Mouse (Mus musculus): ENCODE results near the gene Edf1. TPM values are rescaled to one million over a fixed set of nuclear protein-coding genes. Genes with fewer than 3 reads are reported as not detected.
A peak's percentile ranks its signal among the peaks of the same experiment; 100 is the strongest.

The Edf1 gene
- polyA plus RNA-seq, 1 experiment, result 190 TPM

DNA sequence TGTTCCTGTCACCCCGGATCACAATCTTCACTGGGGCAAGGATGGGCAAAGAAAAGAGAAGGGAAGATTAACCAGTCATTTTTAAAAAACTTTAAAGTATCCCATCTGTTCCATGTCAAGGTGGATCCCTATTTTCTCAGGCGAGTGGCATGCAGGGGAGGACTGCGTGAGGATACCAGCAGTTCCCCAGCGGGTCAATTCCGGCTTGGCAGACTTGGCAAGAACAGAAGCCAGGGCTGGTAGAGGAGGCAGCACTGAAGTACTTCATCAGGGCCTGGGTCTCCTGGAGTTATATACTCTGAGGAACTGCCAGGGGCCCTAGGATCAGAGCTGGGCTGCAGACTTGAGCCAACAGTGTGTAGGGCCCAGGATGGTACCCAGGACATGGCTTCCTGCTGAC lies 44.9 kb downstream of the Edf1 start:
- Histone ChIP-seq H3K4me1 (ENCODE audit: control insufficient read depth) (peaks cover 26% of the 10 kb centered on the region), H3K4me3 (replicated peaks) (no peak overlapping the region), H3K27me3 (ENCODE audit: control insufficient read depth) (no peaks in the 10 kb centered on the region), H3K36me3 (ENCODE audit: control insufficient read depth) (peaks cover 65% of the 10 kb centered on the region), H3K9me3 (ENCODE audit: control insufficient read depth, low read length) (no peaks in the 10 kb centered on the region)
- no peak for TF ChIP-seq TAL1 (IDR thresholded peaks at IDR 0.05; ENCODE audit: low read length)
- no peak for TF ChIP-seq GATA1 (IDR thresholded peaks at IDR 0.05; ENCODE audit: low read length)

DNA sequence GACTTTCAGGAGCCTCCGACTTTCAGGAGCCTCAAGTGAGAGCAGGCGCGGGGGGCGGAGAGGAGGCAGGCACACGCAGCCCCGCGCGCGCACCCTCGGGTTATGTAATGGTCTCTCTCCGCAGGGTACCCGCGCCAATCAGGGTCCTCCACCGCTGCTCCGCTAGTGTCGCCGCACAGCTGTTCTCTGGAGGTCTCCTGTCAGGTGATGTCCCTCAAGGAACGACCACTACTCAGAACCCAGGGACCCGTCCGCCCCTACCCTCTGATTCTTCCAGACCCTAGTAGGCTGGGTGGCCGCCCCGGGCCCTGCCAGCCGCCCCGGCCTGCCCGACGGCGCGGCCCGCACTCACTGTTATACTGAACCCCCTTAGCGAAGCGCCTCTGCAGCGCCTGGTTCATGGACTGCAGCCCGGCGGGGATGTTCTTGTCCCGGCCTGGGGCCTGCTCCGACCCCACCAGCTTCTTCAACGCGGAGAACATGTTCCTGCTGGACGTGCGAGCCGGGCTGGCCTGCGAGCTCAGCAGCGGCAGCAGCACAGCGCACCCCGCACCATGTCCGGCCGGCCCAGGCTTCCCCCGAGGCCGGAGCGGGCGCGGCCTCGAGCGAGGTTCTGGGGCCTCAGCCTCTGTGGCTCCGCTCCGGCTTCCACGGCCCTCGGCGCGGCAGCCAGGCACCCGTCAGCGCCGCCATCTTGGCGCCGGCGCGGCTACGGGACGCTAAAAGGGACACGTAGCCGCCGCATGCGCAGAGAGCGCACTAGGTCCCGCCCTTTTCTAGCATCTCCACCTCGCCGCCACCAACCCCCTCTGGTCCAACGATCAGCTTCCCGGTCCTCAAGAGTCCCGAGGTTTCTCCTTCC lies 50.3 kb downstream of the Edf1 start, which contains the start of gene Rabl6:
TSS of gene Rabl6 (minus strand) at position 761 of the 862 bp plus-strand sequence.
- Histone ChIP-seq H3K27me3 (ENCODE audit: control insufficient read depth) (peaks cover 2% of the 10 kb centered on the region), H3K9me3 (ENCODE audit: control insufficient read depth, low read length) (no peaks in the 10 kb centered on the region), H3K4me3 (replicated peaks) (peak within 1 kb of the TSS; percentile 79), H3K4me1 (ENCODE audit: control insufficient read depth) (peaks cover 34% of the 10 kb centered on the region), H3K36me3 (ENCODE audit: control insufficient read depth) (peaks cover 11% of the 10 kb centered on the region)
- TF ChIP-seq GATA1 (IDR thresholded peaks at IDR 0.05; ENCODE audit: low read length), result no peak
- TF ChIP-seq TAL1 (IDR thresholded peaks at IDR 0.05; ENCODE audit: low read length), result no peak

DNA sequence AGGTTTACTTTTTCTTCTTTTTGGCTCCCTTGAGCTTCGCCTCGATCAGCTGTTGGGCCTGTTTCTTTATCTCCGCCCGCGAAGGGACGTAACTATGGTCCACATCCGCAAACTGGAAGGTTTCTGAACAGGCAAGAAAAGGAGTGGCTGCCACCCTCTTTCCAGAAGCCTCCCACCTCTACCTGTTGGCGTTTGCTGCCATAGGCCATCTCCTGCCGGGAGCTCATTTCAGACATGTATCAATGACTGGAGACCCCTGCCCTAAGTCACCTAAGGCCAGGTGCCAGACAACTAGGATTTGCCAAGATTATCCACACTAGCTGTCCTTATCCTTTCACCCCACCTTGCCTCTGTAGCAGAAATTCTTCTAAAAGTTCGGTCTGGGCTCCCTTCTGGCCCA lies 51.0 kb downstream of the Edf1 start:
- no peak for TF ChIP-seq GATA1 (IDR thresholded peaks at IDR 0.05; ENCODE audit: low read length)
- TF ChIP-seq TAL1 (IDR thresholded peaks at IDR 0.05; ENCODE audit: low read length), result no peak
- Histone ChIP-seq H3K4me1 (ENCODE audit: control insufficient read depth) (peaks cover 34% of the 10 kb centered on the region), H3K4me3 (replicated peaks) (peak overlapping the region; percentile 79), H3K27me3 (ENCODE audit: control insufficient read depth) (peaks cover 9% of the 10 kb centered on the region), H3K36me3 (ENCODE audit: control insufficient read depth) (peaks cover 6% of the 10 kb centered on the region), H3K9me3 (ENCODE audit: control insufficient read depth, low read length) (no peaks in the 10 kb centered on the region)

Other genes starting within 250 kb of the Edf1 start
- not detected in 2 replicates for gene Grin1, start 238.7 kb upstream of the Edf1 start, polyA plus RNA-seq (2012)
- gene Man1b1, start 225.5 kb upstream of the Edf1 start, polyA plus RNA-seq (2012), result 0.86 and 1.3 TPM in 2 replicates
- gene Dpp7, start 201.5 kb upstream of the Edf1 start, polyA plus RNA-seq (2012), result 0.24 and 0.76 TPM in 2 replicates
- gene Uap1l1, start 192.2 kb upstream of the Edf1 start, polyA plus RNA-seq (2012), result 0.04 and 0.17 TPM in 2 replicates
- gene Sapcd2, start 185.5 kb upstream of the Edf1 start, polyA plus RNA-seq (2012), result 10.3 and 12.6 TPM in 2 replicates
- gene Entpd2, start 162.0 kb upstream of the Edf1 start, polyA plus RNA-seq (2012), result not detected in 2 replicates
- gene Npdc1, start 158.5 kb upstream of the Edf1 start, polyA plus RNA-seq (2012), result 0.19 TPM in 1 of 2 replicates, not detected in the other
- 0.06 TPM in 1 of 2 replicates, not detected in the other for gene Fut7, start 134.6 kb upstream of the Edf1 start, polyA plus RNA-seq (2012)
- 0.09 and 0.11 TPM in 2 replicates for gene Abca2, start 129.1 kb upstream of the Edf1 start, polyA plus RNA-seq (2012)
- gene Clic3, start 101.0 kb upstream of the Edf1 start, polyA plus RNA-seq (2012), result not detected in 2 replicates
- 1.0 and 1.1 TPM in 2 replicates for gene Paxx, start 96.8 kb upstream of the Edf1 start, polyA plus RNA-seq (2012)
- gene Ptgds, start 87.8 kb upstream of the Edf1 start, polyA plus RNA-seq (2012), result not detected in 2 replicates
- not detected in 2 replicates for gene Lcn12, start 63.9 kb upstream of the Edf1 start, polyA plus RNA-seq (2012)
- 3.9 and 4.7 TPM in 2 replicates for gene Fbxw5, start 57.1 kb upstream of the Edf1 start, polyA plus RNA-seq (2012)
- not detected in 2 replicates for gene C8g, start 56.1 kb upstream of the Edf1 start, polyA plus RNA-seq (2012)
- 0.84 and 0.95 TPM in 2 replicates for gene Traf2, start 10.9 kb upstream of the Edf1 start, polyA plus RNA-seq (2012)
- gene Mamdc4, start 17.0 kb downstream of the Edf1 start, polyA plus RNA-seq (2012), result 0.09 and 0.38 TPM in 2 replicates
- gene Phpt1, start 17.4 kb downstream of the Edf1 start, polyA plus RNA-seq (2012), result 0.21 and 0.30 TPM in 2 replicates
- gene Ajm1, start 23.9 kb downstream of the Edf1 start, polyA plus RNA-seq (2012), result 0.01 TPM in 1 of 2 replicates, not detected in the other
- gene Rabl6, start 50.7 kb downstream of the Edf1 start, polyA plus RNA-seq (2012), result 4.6 and 6.1 TPM in 2 replicates
- gene Ccdc183, start 59.8 kb downstream of the Edf1 start, polyA plus RNA-seq (2012), result not detected in 2 replicates
- 0.15 TPM in 1 of 2 replicates, not detected in the other for gene Tmem141, start 64.2 kb downstream of the Edf1 start, polyA plus RNA-seq (2012)
- gene Fcna, start 70.2 kb downstream of the Edf1 start, polyA plus RNA-seq (2012), result 0.80 and 0.94 TPM in 2 replicates
- not detected in 2 replicates for gene Lcn8, start 95.3 kb downstream of the Edf1 start, polyA plus RNA-seq (2012)
- gene Lcn5, start 100.1 kb downstream of the Edf1 start, polyA plus RNA-seq (2012), result not detected in 2 replicates
- gene Lcn6, start 118.9 kb downstream of the Edf1 start, polyA plus RNA-seq (2012), result not detected in 2 replicates
- gene Lcn10, start 124.9 kb downstream of the Edf1 start, polyA plus RNA-seq (2012), result not detected in 2 replicates
- gene Obp2a, start 142.2 kb downstream of the Edf1 start, polyA plus RNA-seq (2012), result not detected in 2 replicates
- gene Bmyc, start 148.9 kb downstream of the Edf1 start, polyA plus RNA-seq (2012), result 0.37 and 0.53 TPM in 2 replicates
- gene Obp2b, start 179.2 kb downstream of the Edf1 start, polyA plus RNA-seq (2012), result not detected in 2 replicates
- gene Lcn3, start 207.7 kb downstream of the Edf1 start, polyA plus RNA-seq (2012), result not detected in 2 replicates
- not detected in 2 replicates for gene Lcn11, start 219.2 kb downstream of the Edf1 start, polyA plus RNA-seq (2012)
- gene Gm13539, start 224.4 kb downstream of the Edf1 start, polyA plus RNA-seq (2012), result not detected in 2 replicates